Mouse (Mus musculus) urinary bladder, postnatal 36 days (tissue): Measurements from ENCODE around the gene Rsad2.
"Not testable (repeated sequence)": the region's sequence is repeated elsewhere in the genome, so short reads cannot be mapped to it uniquely, and the experiment has no call there.

Source experiments
- DNase-seq, 2 experiments: peaks; one replicate each; pipeline ENCODE4 v3.0.0; 2022; ENCODE audit warnings: low spot score in 2 of 2, mixed read lengths in 1 of 2

The Rsad2 gene

DNA sequence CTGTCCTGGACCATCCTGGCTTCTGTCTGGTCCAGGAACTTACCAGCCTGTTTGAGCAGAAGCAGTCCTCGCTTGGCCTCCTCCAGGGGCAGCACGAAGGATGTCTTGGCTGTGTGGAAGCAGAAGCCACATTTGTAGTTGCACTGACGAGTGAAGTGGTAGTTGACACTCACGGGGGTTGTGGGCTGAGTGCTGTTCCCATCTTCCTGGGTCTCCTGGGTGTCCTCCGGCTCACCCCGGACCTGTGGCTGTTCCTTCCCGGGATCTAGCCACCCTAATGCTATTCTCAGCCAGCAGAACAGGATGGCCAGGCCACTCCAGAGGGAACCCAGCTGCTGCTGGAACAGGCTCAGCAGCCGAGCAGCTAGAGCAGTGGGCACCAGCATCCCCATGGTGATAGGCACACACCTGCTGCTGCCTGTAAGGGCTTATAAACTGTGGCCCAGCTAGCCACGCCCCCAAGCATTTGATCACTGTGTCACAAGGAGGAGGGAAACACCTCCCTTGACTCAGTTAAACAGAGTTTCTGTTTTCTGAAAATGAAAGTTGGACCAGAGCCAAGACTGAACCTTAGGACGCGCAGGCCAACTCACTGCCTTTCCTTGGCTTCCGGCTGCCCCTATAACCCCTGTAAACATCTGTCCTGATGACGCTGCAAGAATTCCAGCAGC lies at the start of gene Rsad2:
TSS of gene Rsad2 (minus strand) at position 425 of the 671 bp plus-strand sequence.
- peak; percentile 35 to 65 for DNase-seq

DNA sequence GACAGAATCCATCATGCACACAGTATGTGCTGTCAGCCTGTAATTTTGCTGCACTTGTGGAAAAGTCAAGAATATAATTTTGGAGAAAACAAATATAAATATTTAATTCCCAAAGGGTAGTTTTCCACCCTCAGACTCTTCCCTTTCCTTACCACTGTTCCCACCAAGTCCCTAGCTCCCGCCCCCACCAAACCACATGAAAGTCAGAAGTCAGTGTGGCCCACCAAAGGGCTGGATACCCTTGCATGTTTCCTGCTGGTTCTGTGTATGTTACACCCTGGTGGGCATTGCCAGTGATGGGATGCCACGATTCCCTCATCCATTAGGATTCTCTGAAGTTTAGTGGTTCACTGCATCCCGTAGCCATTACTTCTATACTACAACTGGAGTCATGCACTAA lies 44.8 kb upstream of the Rsad2 start:
- no peak for DNase-seq

DNA sequence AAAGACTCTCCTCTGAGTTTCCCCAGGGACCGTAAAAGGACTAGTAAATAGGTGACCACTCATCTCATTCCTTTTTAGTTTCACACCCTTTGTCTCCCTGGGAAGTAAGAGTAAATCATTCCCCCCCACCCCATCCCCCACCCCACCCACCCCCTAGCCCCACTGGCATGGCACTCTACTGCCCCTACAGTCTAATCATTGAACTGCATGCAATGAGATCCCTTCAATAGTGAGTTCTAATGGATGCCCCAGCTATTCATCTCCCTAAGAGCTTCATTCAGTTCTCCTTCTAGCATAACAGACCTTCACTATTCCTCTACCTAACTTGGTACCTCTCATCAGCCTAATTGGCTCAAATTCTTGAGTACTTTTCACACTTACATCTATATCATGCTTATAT lies 33.7 kb upstream of the Rsad2 start:
- DNase-seq, result no peak

DNA sequence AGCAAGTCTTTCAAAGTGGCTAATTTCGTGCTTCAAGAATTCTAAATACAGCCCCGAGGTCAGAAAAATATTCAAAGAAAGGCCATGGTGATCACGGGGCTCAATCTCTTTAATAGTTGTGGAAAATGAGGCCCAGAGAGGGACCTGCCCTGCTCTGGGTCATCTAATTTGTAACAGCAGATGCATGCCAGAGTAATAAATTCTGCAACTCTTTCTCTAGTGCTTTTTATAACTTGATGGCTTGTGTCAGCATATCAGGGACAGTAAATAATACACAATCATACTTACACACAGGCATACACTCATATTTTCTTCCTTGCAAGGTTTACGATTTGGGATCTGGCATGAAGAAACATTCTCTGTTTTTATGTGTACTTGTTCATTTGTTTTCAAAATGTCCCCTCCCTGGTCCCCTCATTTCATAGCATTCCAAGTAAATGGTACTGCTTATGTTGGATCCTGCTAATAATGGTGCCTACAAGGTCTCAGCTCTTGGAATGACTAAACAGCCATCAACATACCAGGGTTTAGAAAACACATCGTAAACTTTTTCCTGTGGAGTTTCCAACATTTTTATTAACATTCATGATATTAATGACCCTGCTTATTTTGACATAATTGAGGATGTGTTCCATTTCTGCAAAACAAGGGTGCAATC lies 32.5 kb upstream of the Rsad2 start:
- DNase-seq, result no peak

DNA sequence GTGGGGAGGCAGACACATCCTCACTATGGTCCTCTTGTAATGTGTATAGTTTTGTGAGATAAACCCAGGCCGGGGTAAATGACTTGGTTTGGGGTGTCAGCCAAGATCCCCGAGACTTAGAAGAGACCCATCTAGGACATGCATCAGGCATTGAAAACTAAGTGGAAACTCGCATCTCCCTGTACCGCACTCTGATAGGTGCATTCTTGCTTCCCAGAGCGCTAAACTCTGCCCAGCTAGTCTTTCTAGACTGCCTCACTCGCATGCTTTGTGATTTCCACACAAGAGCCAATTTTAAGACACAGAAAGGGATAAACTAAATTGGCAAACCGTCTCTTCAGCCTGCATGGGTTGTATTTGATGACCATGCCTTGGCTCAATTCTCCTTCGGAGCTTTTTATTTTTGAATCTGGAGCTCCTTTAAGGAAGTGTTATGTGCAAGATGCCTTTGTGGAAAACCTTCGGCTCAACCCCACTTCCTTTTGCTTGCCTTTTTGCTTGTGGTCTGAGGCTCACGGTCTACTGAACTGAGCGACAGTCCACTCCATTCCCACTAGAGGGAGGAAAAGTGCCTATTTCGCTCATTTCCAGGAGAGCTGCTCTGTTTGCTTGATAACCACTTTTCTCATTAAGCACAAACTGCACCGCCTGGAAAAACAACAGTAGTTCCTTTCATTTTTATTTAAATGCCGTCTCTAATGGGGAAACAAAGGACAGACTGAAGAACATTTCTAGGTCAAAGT lies 31.8 kb upstream of the Rsad2 start:
- DNase-seq, result peak in 1 of 2 experiments; percentile 9

DNA sequence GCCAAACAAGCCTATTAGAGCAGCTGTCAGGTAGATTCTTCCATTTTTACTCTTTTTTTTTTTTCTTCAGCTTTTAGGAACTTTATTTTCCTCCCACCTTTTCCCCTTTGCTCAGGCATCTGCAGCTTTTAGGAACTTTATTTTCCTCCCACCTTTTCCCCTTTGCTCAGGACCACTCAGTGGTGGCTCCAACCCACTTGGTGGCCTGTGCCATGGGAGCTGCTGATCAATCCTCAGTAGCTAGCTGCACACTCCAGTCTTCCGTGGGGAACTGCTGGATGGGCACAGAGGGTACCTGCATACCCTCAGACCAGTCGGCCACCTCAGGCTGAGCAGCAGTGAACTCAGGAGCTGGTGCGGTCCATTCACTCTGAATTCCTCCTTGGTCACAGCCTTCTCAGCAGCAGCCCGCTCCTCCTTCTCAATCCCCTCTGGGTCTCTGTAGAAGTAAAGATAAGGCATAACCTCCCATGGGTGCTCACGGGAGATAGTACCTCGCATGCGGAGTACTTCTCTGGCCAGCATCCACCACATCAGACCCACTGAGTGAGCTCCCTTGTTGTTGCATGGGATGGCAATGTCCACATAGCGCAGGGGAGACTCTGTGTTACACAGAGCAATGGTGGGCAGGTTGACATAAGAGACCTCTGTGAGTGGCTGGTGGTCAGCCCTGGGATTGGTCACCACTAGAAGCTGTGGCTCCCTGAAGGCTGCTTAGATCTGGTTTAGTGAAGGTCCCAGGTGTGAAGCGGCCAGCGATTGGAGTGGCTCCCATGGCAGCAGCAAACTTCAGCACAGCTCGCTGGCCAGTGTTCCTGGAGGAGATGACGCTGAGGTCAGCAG lies 29.7 kb upstream of the Rsad2 start:
- not testable (repeated sequence) for DNase-seq

DNA sequence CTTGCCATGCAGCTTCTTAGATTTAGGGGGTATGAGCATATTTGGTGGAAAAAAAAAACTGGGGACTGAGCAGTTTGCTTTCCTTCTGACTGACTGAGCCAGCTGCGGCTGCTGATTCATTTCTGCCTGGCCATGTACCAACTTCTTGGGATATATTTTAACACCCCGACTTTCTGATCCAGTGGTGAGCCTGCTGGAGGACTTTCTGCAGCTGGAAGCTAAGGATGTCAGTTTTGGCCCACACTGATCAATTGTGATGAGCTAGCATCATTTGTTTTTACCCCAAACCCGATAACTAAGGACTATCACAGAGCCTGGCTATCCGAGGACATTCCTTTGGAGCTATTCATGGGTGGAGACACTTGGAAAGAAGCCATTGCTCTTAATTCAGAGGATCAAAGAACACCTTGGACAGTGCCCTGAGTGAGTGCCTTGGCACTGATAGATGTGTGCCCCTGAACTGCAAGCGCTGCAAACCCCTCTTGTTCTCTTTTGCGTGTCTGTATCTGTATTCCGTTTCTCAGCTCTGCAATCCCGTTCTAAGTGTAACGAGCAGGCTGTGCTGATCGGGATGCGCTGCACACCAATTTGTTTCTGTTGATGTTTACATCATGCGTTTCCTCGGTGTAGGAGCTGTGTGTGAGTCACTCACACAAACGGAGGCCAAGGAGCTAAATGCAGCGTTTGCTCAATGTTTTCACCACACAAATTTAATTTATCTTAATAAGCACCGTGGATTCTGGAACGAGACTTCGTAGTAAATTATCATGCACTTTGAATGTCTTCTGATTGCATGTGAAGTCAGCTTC lies 22.1 kb upstream of the Rsad2 start:
- peak in 1 of 2 experiments; percentile 26 for DNase-seq

DNA sequence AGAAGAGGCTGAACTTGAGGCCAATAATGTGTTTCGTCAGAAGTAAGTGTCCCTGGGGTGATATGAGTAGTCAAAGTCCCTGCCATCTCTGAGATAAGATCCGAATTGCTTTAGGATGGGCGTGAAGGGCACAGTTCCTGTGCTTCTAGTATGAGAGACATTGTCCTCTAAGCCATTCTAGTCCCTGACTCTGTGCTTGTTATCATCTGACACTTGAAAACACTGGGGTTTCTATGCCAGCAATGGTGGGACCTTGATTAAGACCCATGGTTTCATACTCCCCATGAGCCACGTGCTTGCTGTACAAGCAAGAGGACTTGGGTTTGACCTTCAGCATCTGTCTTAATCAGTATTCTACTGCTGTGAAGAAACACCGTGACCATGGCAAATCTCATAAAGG lies 20.9 kb upstream of the Rsad2 start:
- DNase-seq, result no peak

DNA sequence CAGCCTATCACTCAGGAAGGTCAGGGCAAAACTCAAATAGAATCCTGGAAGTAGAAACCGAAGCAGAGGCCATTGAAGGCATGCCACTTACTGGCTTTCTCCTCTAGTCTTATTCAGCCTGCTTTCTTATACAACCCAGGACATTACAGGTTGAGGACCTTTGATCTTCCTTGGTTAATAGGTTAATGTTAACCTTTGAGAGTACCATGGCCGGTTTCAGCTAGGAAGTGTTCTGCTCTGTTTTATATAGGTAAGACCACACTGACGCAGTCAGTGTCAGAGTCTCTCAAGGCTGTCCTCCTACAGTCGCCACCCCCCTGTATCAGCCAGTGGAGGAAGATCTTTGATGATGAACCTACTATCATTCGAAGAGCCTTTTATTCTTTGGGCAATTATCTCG lies 17.5 kb upstream of the Rsad2 start:
- no peak for DNase-seq

DNA sequence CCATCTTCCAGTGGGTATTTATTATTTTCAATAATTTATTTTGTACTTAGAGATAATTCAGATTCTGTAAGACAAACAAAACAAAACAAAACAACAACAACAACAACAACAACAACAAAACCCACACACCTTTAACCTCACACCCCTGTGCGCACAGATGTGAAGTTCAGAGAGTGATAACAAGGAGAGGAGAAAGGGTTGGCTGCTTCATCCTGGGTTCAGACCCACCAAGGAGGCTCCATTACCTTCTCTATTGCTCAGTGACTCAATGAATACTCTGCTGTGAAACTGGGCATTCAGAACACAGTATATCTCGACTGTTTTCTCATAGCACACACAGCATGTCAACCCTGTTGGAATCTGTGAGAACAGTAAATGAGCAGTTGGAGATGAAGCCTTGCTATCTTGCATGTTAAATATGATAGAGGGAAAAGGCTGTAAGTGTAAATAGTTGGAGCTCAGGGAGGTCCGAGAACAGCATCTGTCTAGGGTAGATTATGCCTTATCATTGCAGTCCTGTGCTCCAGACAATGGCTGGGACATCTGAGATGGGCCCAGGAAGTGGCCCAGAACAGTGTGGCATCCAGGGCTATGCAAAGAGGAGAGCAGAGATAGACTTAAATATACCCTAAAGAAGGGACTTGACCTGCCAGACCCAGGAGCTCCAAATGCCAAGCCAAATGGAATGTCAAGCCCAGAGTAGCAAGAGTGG lies 16.7 kb upstream of the Rsad2 start:
- no peak for DNase-seq

DNA sequence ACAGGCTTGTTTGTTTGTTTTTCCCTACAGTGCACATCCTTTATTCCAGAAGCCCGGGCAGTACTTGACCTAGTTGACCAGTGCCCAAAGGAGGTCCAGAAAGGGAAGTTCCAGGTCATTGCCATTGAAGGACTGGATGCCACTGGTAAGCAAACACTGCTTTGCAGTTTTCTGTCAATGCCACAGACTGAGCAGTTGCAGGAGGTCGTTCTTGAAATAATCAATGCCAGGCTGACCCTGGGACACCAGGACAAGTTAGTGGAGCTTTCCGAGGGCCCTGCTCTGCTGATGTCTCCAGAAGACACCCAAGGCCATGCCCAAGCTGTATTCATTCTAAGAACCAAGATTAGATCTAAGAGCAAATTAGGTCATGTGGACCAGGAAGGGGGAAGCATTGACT lies 15.1 kb upstream of the Rsad2 start:
- no peak for DNase-seq

DNA sequence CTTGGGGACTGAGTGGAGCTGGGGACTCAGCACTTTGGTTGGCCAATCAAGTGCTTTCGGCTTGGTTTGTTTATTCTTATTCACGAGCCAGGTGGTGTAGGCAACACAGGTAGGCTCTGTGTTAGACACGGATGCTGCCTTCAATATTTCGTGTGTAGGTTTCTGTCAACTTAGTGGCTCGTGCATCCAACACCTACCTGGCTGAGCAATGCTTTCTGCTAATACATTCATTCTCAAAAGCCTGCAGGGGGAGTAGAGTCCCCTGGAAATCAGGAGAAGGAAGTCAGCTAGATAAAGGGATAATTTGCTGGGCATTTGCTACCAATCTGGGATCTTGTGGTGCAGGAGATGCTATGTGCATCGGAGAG lies 13.8 kb upstream of the Rsad2 start:
- no peak for DNase-seq

DNA sequence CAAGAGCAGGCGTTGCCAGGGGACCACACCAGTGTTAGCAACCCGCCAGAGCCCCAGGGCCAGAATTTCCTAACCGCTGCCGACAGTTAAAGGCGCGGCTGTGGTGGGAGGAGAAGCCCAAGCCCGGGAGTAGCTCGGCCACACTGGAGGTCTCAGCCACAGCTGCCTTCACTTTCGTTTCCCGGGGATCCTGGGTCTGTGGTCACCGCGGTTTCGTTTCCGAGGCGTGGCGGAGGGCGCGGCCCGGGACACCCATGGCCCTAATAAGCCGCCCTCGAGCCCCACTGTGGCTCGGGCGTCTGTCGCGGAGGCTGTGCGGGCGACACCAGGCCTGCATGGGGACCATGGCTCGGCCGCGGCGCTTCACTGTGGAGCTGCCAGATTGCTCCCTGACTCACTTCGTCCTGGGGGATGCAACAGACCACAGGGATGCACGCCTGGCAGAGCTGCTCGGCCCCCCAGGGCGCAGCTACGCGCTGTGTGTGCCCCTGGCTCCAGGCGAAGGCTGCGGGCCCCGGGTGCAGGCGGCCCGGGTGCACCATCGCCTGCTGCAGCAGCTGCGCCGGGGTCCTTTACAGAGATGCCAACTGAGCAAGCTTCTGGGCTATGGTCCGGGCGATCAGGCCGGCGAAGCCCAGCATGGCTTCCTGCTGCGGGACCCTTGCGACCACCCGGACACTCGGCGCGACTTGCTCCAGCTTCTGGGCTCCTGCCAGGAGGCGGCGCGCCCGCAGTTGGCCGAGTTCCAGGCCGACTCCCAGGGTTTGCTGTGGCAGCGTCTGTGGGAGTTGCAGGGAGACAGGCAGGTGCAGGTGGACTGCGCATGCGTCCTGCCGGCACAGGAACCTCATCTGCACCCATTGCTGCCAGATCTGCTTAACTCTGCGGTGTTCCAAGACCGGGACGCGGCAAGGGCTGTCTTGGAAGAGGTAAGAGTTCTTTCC lies 13.1 kb upstream of the Rsad2 start, which contains the start of gene Cmpk2:
TSS of gene Cmpk2 (plus strand) at position 107 of the 944 bp plus-strand sequence.
- peak; percentile 71 to 80 for DNase-seq

DNA sequence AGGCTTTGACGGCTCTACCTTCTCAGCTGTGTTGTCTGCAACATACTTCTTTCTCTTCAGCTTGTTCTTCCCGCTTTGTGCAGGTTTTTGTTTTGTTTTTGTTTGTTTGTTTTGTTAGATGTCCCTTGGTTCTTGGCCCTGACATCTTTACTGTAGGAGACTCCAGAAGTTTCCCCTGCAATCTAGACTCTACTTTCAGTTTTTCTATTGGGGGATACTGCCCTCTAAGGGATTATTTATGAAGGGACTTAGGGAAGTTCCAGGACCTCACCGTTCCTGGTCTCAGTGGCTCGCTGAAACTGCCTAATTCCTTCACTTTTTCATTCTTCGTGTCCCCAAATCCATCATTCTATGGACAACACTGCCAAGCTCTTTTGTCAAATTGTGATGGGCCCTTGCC lies 9.3 kb upstream of the Rsad2 start:
- DNase-seq, result no peak

DNA sequence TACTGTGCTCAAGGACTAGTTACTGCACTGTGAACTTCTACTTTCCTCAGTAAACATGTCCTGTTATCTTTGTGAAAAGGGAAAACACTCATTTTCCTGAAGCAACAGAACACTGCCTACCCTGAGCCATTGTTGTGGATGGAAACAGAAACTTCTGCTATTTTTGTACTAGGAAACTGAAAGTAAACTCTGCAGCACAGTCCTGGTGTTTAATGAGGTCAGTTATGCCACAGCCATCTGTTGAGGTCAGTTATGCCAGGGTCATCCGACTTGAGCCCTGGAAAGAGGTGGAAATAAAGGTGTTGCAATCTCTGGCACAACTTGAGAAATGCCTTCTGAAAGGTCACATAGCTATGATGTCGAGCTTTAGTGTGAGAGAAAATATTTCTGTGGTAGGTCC lies 3.8 kb upstream of the Rsad2 start:
- no peak for DNase-seq

DNA sequence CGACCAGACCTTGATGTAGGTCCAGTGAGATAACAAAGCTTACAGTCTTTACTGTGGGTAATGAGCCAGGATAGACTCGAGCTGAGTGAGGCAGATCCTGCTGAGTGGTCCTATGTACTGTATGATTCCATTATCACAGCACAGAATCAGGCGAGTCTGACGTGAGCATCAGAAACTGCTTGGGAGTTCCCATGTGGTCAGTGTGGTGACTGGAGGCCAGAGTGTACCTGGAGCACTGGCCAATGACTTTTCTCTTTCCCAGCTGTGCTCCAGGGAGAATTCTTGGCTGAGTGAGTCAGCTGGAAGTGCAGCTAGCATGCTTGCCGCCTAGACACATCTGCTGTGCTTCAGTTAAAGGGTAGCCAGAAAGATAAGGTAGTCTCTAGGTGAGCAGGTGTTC lies 1.6 kb downstream of the Rsad2 start:
- no peak for DNase-seq

DNA sequence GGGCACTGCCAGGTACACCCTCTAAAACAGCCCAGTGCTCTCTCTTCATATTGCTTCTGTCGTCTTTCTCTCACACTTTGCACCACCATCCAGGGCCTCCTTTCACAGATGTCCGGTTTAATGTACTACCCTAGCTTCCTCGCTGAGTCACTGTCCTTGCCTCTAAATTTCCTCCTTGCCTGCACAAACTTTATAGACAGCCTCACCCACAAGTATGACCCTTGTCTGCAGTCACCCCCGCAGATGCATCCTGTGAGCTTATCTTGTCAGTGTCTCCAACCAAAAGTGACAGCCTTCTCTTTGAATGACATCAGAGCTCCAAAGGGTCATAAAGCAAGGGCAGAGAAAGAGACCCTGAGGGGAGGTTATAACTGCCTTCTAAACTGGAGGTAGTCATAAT lies 3.3 kb downstream of the Rsad2 start:
- no peak for DNase-seq

DNA sequence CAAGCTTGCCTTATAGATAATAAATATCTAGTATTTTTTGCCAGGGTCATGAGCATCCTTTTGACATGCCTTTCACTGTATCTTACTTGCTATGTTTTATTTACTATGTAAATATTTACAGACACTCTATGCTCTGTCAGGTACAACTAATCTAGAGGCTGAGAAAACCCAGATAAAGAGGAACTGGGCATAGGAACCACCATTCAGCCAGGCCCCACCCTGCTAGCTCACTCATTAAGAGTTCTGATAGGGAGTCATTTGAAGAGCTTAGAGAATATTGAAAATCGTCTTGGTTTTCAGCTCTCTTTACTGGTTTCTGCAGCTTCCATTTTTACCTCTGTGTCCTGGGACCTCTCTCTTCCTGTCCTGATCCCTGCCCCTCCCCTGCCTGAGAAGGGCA lies 5.1 kb downstream of the Rsad2 start:
- no peak for DNase-seq

DNA sequence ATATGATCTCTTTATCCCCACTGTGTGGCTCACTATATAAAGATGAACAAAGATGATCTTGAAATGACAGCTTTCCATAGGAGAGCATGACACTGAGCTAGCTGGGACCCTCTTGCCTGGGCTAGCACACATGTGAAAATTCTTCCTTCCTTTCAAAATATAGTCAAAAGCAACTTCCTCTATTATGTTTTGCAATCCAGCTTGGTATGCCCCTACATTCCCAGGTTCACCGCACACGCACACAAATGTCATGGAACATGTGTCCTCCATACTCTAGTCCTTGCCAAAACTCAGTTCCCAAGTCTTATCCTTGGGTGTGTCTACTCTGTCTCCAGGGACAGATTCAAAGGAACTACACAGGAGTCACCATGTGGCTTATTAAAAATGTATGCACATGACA lies 6.8 kb downstream of the Rsad2 start:
- DNase-seq, result no peak
